Mouse (Mus musculus): ENCODE measurements around the gene Apoa5.
"Not testable (repeated sequence)": the region's sequence is repeated elsewhere in the genome, so short reads cannot be mapped to it uniquely, and the experiment has no call there.

Gene Apoa5

DNA sequence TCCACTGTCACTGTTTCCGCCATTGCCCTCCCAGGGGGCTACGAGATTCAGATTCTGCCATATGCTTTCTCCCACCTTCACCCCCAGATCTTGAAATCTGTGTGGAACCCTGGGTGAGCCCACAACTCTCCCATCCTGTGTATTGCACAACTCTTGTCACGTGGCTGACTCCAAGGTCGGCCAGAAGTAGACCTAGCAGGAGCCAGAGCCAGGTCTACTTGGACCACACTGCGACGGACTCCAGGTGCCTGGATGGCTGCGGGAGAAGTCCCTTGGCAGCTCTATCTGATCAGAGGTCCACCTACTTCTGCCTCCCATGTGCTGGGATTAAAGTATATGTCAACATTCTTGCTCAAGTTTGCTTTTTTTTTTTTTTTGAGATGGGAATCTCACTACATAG, 7.3 kb upstream of the Apoa5 start:
- DNase-seq (ENCODE audit: low spot score in 2 of 2): no peak

DNA sequence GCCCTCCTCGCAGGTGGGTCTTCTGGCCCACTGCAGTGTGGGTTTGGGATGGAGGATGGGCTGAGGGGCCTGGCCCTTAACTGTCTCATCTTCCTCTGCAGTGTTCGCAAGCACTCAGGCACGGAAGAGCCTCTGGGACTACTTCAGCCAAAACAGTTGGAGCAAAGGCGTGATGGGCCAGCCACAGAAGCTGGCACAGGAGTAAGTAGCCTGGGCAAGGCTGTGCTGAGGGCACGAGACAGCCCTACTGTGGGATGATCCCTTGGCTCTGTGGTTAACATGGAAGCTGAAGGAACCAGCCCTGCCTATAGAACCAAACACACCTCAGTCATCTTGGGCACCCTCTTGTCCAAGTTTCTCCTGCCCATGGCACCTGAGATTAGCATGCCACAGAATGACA, 692 bp downstream of the Apoa5 start:
- no peak for DNase-seq (ENCODE audit: low spot score in 2 of 2)

- no peak for DNase-seq (ENCODE audit: low spot score in 2 of 2)
Measured at GRCm38 (mm10) chr9:46270782-46271181, 2.3 kb downstream of the Apoa5 start.

DNA sequence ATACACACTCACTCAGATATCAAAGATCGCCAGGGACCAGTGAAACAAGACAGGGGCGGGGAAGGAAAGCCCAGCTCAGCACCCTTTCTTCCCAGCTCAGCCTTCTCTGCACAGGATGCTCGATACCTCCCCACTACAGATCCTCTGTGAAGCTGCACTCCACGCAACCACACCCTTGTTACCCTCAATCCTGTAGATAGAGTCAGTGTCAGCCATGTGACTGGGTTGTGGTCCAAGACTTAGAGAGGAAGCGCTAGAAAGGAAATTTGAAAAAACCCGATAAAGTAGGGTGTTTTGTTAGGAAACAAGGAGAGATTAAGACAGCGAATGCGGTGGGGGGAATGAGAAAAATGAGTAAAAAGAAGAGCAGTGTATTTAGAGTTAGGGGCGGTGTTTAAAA, 3.6 kb downstream of the Apoa5 start:
- no peak for DNase-seq (ENCODE audit: low spot score in 2 of 2)

DNA sequence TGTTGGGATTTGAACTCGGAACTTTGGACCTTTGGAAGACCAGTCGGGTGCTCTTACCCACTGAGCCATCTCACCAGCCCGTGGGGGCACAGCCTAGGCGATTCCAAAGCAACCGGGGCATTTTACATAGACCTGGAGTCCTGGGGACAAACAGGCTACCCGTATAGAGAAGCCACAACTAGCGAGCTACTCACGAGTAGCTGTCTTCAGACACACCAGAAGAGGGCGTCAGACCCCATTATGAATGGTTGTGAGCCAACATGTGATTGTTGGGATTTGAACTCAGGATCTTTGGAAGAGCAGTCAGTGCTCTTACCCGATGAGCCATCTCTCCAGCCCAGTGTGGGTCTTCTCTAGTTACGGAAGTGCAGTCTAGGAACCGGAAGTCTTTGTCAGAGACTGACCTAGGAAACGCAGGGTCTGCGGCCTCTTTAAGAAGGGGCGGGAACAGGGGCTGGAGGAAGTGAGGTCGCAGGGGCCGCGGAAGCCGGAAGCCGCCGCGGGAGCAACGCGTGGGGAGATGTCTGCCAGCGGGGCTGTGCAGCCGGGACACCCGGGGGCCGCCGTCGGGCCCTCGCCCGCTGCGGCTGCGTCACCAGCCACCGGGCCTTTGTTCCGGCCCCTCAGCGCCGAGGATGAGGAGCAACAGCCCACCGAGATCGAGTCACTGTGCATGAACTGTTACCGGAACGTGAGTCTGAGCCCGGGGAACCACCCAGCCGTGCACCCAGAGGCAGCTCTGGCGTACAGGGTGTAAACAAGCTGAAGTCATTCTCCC, 4.4 kb downstream of the Apoa5 start, which contains the start of gene Zpr1:
TSS of gene Zpr1 (plus strand) at position 388 of the 778 bp plus-strand sequence.
- DNase-seq (ENCODE audit: low spot score in 2 of 2): peak; percentile 68 to 81

DNA sequence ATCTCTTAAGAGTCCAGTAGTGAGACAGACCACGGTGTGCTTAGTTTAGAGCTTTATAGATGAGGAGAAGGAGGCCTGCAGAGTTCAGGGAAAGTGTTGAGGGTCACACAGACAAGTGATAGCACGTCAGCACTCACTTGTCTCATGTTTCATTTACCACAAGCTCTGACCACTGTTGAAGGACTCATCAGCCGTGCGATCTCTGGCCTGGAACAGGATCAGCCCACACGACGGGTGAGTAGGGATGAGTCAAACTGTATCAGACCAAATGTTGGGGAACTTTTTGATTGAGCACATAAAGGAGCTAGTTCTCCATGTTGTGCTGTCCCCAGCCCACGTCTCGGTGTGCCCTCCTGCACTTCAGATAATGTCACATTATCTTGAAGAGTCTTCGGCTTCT, 6.1 kb downstream of the Apoa5 start:
- DNase-seq (ENCODE audit: low spot score in 2 of 2): no peak

DNA sequence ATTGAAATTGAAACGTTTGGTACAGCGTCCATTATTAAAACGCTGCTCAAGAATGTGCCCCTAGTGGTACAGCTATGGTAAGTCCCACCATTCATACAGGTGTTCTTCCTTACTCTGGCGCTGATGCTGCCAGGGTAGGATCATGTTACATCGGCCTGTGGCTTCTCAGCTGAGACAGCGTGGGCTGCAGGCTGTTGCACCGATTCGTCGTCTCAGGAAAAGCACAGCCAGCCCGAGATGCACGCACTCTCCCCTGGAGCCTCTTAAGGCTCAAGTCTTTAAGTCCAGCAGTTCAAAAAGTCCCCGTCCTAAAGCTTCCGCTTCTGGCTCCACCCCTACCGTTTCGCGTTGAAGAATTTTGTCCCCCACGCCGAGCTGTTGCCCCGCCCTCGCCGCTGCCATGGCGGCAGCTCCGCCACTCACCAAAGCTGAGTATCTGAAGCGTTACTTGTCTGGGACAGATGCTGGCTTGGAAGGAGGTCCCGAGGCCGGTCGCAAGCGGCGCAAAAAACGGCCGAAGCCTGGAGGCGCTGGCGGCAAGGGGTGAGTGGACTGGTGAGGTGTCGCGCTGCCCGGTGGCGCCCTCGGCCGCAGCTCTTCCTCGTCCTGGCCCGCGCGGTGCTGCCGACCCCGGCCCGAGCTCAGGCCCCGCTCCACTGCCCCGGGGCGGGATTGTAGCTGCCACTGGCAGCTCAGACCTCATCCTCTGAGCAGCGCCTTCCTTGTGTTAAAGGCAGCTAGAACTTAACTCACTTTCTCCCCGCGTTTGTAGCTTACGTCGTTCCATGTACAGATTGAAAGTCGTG, 14.4 kb downstream of the Apoa5 start, which contains the start of gene Bud13:
TSS of gene Bud13 (plus strand) at position 378 of the 806 bp plus-strand sequence.
- peak; percentile 96 to 98 for DNase-seq (ENCODE audit: low spot score in 2 of 2)

DNA sequence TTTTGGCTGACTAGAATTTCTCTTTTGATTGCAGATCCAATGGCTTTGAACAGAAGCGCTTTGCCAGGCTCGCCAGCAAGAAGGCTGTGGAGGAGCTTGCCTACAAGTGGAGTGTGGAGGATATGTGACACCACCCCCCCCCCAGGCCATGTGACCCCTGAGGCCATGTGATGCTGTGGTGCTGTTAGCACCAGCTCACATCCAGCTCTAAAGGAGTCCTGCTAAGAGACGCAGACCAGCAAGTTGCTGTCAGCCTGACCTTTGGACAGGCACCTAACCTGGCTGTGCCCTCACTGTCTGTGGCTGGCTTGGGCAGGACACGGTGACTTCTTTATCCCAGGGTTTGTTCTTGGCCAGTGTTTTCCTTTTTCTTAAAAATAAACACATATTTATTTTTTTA, 29.9 kb downstream of the Apoa5 start:
- no peak for DNase-seq (ENCODE audit: low spot score in 2 of 2)

DNA sequence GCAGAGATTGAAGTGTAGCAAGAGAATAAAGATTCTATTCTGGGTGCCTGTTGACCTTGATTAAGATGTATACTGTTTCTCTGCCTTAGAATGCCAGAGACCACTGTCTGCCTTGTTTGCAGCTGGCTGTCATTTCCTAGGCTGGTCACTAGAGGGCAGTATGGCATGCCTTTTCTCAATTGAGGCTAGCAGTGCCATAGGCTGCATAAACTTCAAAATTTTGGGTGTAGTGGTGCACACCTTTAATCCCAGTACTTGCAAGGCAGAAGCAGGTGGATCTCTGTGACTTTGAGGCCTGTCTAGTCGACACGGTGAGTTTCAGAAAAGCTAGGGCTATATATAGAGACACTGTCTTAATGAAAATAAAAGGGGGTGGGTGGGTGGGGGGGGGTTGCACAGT, 33.7 kb downstream of the Apoa5 start:
- DNase-seq (ENCODE audit: low spot score in 2 of 2): peak in 1 of 2 experiments; percentile 38

- no peak for DNase-seq (ENCODE audit: low spot score in 2 of 2)
Measured at GRCm38 (mm10) chr9:46309121-46309520, 40.7 kb downstream of the Apoa5 start.

DNA sequence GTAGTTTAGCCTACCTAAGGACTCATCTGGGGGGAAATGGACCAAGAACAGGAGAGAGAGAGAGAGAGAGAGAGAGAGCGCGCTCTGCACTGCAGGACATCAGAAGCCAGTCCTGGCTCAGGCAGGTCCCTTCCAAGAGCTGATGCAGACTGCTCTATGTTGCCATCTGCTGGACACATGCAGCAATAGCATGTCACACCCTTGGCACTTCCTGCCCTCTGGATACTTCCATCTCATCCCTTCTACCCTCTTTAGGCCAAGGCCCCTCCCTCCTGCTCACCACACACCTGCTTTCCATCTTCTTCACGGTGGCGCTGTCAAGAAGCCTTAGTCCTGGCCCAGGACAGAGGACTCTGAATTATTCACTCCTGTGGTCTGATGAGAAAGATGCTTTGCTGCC, 46.1 kb downstream of the Apoa5 start:
- DNase-seq (ENCODE audit: low spot score in 2 of 2): peak; percentile 19 to 47

DNA sequence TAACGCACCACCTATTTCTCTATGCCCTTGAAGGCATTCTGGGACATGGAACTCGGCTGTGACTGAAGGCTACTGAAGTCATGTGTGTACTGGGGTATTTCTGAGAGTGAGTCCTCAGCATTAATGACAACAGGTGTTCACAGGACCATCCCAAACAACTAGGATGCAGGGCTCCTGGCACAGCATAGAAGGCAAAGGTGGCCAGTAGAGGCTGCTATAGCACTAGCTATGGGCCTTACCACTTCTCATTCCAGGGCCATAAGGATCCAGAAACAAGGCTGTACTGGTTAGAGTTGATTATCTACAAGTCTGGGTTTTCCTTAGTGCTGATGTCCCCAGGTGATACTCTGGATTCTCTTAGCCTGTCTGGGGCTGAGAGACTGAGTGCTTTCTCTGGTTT, 46.5 kb downstream of the Apoa5 start:
- DNase-seq (ENCODE audit: low spot score in 2 of 2): no peak

GRCm38 (mm10) chr9:46315807-46316365, 47.5 kb downstream of the Apoa5 start:
- no peak for DNase-seq (ENCODE audit: low spot score in 2 of 2)

- DNase-seq (ENCODE audit: low spot score in 2 of 2): no peak
Measured at GRCm38 (mm10) chr9:46316388-46316787, 48.0 kb downstream of the Apoa5 start.

GRCm38 (mm10) chr9:46316909-46317308, 48.5 kb downstream of the Apoa5 start:
- DNase-seq (ENCODE audit: low spot score in 2 of 2): no peak

GRCm38 (mm10) chr9:46317957-46318356, 49.5 kb downstream of the Apoa5 start:
- DNase-seq (ENCODE audit: low spot score in 2 of 2): no peak

- DNase-seq (ENCODE audit: low spot score in 2 of 2): not testable (repeated sequence)
Measured at GRCm38 (mm10) chr9:46319886-46320285, 51.5 kb downstream of the Apoa5 start, which contains the start of gene 4931429L15Rik. Gene 4931429L15Rik, minus strand, starts transcription at chr9:46319986.

DNA sequence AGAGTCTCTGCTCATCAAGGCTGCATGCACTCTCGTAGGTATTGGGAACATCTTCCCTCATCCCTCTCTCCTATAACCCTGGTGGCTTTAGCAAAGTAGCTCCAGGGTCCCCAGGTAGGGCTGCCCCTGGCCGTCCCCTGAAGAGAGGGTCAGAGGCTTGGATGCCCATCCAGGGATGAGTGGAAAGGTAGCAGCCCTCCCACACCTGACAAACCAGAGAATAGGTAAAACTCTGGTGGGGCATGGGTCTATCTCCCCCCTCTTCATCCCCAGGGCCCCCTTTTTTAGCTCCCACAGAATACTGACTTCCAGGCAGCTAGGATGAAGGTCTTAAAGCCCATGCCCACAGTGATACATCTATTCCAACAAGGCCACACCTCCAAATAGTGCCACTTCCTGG, 52.0 kb downstream of the Apoa5 start:
- DNase-seq (ENCODE audit: low spot score in 2 of 2): no peak

Data from spleen, postnatal 14 days (tissue).